ENCODE assay signal across 17 mouse cellular contexts in the genomic region with DNA sequence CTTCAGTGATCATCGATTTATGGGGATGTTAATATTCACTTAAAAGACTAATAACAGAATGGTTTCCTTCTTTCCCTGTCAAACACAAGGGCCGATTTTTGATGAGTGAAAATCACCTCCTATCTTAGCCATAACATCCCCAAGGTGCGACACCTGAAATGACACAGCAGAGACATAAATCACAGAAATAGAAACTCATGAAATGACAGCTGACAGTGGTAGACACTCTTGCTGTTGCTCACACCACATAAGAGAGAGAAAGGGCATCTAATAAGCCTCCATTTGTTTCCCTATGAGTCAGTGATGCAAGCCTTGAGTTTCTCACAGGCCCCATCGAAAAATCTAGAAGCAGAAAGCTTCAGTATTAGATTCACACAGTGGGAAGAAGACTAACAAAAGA.
"Had no signal": no experiment of that assay in that cellular context is flagged by ENCODE, and none has a peak within 500 bp of the region (broad histone marks: within the 10 kb centered on the region; RNA-seq: fewer than 3 reads in every experiment).

No protein-coding gene starts in this region.

- H3K4me2 ChIP-seq: limb, embryonic 13.5 days; liver, embryonic 15.5 days; midbrain, embryonic 11.5 days; neural tube, embryonic 13.5 days; stomach, embryonic 15.5 days had no signal

- H3K9ac ChIP-seq: limb, embryonic 13.5 days; liver, embryonic 15.5 days; neural tube, embryonic 13.5 days; stomach, embryonic 15.5 days had no signal

- H3K4me1 ChIP-seq: limb, embryonic 13.5 days; liver, embryonic 15.5 days; neural tube, embryonic 13.5 days; stomach, embryonic 15.5 days had no signal

- ATAC-seq: lung, postnatal 0 days; midbrain, embryonic 16.5 days had no signal

- H3K4me3 ChIP-seq: layer of hippocampus, adult 2 months; limb, embryonic 13.5 days; liver, embryonic 15.5 days; neural tube, embryonic 13.5 days; stomach, embryonic 15.5 days had no signal

- H3K27me3 ChIP-seq: limb, embryonic 13.5 days; liver, embryonic 15.5 days; megakaryocyte, embryonic 14.5 days; neural tube, embryonic 13.5 days; stomach, embryonic 15.5 days had no signal

- H3K36me3 ChIP-seq: limb, embryonic 13.5 days; liver, embryonic 15.5 days; neural tube, embryonic 13.5 days; stomach, embryonic 15.5 days had no signal

- H3K27ac ChIP-seq: layer of hippocampus, adult 2 months; limb, embryonic 13.5 days; liver, embryonic 15.5 days; neural tube, embryonic 13.5 days; stomach, embryonic 15.5 days had no signal

- H3K9me3 ChIP-seq: limb, embryonic 13.5 days; liver, embryonic 15.5 days; megakaryocyte, embryonic 14.5 days; neural tube, embryonic 13.5 days; stomach, embryonic 15.5 days had no signal

- DNase-seq: kidney, postnatal 10 days; kidney, postnatal 4 days; left cerebral cortex, postnatal 4 days; lung, adult 2 months; retina, postnatal 1 day; right cerebral cortex, postnatal 14 days; thymus, adult 2 months; thymus, postnatal 36 days had no signal
